Mouse (Mus musculus) adrenal gland, postnatal 14 days (tissue): ENCODE measurements at regions not wholly inside any gene's neighbourhood (a gene's known extent, or its start where the extent isn't known, plus 50 kb on each side); places are given as distances from the start of the nearest gene placed in this dataset.

Experiments used
- DNase-seq: peaks from one replicate; pipeline ENCODE4 v3.0.0; 2021; ENCODE audit warnings: mixed read lengths

- peak; percentile 59 for DNase-seq
Observed at GRCm38 (mm10) chr5:111506821-111507220, 89.7 kb downstream of the Mn1 start.

DNA sequence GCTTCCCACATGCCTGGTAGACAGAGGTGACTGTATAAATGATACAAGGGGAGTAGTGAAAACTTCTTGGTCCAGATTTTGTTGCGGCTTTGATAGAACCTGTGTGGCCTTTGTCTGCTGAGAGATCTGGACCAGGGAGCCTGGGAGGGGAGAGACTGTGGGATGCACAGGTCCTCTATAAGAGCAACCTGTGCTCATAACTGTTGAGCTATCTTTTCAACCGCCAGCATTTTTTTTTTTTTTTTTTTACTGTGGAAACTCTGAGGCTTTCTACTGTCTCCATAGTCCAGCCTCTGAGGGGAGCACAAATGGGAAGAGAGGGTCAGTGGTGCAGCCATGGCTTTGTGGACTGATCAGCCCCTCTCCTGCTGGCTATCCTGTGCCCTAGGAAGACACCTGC is 90.2 kb downstream of the Mn1 start:
- no peak for DNase-seq

DNA sequence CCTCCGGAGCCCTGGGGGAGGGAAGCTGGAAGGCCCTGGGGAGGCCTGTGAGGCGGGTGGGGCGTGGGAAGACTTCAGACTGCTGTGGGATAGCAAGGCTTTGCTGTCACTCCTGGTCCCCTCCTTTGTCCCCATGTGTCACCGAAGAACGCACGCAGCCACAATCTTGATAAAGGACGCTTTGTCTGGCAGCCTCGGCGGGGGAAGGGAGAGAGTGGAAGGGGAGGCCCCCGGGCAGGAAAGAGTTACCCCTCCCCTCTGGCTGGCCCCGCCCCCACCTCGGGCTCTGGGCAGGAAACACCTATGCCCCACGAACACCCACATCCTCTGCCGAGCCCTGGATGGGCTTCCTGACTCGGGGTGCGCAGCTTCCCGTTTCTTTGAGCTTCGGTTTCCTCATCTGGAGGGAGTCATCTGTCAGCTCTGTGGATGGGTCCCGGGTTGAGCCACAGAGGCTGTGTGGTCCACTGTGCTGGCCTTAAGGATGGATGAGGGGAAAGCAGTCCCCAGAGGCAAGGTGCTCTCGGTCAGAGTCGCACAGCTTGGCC is 91.9 kb downstream of the Mn1 start:
- DNase-seq: peak; percentile 80

DNA sequence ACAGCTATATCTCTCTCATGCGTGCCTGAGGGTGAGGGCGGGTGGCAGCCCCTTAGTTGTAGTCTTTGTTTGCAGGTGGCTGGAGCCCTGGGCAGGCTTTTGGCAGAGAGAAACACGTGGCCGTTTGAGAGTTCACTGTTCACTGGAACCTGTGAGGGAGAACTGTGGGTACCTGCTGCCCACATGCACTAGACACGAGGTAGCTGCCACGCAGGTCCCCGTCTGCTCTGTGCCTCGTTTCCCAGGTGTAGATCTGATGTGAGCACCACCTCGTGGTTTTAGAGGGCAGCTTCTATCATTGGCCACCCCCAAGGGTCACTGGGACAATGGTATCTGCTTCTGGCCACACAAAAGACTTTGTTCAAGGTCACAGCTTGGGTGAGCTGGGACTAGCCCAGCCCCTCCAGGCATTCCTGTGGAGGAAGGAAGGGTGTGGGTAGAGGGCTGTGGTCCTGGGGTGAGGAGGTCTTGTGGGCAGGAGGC is 92.5 kb downstream of the Mn1 start:
- peak; percentile 31 for DNase-seq

GRCm38 (mm10) chr5:111510183-111510878 is 93.2 kb downstream of the Mn1 start:
- DNase-seq: no peak

DNA sequence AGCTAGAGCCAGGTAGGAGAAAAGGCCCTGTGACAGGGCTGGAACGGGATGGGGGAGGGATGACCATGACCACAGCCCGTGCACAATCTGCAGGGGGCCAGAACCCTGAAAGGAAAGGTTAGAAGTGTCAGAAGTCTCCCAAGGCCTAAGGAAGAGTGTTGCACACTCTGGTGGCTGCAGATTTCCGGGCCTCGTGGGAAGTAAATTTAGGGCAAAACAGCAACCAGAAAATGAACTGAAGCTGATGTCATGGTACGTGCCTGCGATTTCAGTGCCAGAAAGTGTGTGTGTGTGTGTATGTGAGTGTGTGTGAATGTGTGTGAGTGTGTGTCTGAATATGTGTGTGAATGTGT is 93.7 kb downstream of the Mn1 start:
- DNase-seq: no peak

DNA sequence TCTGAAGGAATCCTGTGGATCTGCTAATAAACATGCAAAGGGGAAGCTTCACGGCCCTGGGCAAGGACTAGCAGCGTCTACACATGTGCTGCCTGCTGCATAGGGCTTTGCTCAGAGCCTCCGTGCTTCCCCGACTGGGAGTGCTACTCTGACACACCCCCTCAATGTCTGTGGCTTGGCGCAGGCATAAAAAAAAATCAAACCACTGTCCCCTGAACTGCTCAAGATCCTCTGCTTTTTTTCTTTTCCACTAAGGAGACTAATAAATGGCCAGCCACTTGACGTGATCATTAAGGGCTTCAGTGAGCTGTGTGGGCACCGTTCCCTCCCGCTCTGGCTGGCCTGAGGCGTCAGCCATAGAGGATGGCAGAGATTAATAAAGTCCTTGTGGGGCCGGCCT is 94.8 kb downstream of the Mn1 start:
- DNase-seq: no peak

DNA sequence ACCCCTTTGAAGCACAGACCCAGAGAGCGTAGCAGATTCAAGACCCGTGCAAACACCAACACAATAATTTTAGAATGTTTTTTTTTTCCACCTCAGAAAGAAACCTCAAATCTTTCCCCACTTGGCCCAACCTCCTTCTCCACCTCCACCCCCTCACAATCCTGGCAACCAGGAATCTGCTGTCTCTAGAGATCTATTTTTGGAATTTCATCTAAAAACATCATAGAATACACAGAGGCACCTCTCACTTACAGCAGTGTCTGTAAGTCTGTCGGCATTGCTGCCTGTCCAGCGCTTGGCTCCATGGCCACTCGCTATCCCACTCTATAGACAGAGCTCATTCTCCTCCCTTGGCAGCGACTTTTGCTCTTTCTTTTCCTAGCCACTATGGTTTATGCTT is 96.8 kb downstream of the Mn1 start:
- no peak for DNase-seq

DNA sequence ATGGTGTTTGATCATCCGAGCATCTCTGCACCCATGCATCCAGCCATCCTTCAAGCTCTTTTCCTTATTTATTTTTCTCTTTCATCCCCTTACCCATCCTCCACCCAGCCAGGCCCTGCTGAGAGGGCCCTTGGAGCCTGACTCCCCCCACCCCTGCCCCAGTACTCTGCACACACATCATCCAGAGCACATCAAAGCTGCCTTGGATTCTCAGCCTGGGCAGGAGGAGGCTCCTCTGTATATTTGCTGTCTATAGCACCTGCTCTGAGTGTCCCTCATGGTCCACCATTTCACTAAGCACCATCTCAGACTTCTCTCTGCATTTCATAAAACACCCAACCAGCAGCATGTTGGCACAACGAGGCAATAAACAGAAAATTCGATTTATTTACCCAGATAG is 101.9 kb downstream of the Mn1 start:
- DNase-seq: no peak

- DNase-seq: no peak
Observed at GRCm38 (mm10) chr5:111519500-111520041, 102.4 kb downstream of the Mn1 start.

GRCm38 (mm10) chr5:111521866-111522265 is 104.7 kb downstream of the Mn1 start:
- DNase-seq: no peak

GRCm38 (mm10) chr5:111522586-111522985 is 105.4 kb downstream of the Mn1 start:
- DNase-seq: no peak

- no peak for DNase-seq
Observed at GRCm38 (mm10) chr5:111527741-111528140, 110.6 kb downstream of the Mn1 start.

DNA sequence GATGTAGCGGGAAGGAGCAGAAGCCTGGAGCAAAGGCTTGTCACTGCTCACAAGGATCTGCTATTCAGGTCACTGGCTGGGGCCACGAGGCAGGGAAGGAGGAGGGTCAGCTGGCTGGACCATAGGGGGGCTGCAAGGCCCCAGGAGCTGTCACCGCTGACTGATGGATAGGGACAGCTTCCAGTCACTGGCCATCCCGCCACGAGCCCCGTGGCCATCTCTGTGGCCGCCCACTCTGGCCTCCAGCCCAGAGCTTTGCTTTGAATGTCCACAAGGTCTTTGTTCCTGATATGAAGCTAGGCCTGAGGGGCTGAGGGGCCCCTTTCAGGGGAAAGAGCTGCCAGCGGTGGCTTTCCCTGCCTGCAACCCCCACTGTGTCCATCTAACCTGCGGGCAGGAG is 111.9 kb downstream of the Mn1 start:
- DNase-seq: peak; percentile 53

- DNase-seq: peak; percentile 28
Observed at GRCm38 (mm10) chr5:111530628-111531524, 113.7 kb downstream of the Mn1 start.

DNA sequence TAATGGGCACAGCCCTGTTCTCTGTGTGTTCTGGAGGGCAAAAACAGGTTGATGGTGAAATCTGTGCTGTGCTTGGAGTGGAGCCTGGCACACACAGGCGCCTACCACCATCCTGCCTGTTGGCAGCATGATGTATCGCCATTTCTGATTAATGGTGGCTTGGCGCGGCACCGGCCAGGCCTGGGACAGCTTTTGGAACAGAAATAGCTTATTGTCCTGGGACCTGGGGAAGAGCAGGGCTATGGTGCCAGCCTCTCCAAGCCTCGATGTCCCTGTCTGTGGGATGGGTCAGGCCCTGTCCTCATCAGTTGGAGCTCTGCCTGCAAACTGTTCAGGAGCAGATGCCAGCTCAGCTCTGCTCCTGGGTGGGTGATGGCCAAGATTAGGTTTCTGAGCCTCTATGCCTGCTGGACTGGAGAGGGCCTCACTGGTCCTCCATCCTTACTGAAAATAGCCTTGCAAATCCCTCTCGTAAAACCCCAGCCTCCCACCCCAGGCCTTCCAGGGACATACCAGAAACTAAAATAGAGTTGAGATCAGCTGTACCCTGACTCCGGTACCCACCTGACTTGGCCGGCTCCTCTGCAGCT is 115.4 kb downstream of the Mn1 start:
- DNase-seq: no peak

- peak; percentile 79 for DNase-seq
Observed at GRCm38 (mm10) chr5:111535978-111536377, 118.8 kb downstream of the Mn1 start.

- no peak for DNase-seq
Observed at GRCm38 (mm10) chr5:111538560-111539450, 121.6 kb downstream of the Mn1 start.

DNA sequence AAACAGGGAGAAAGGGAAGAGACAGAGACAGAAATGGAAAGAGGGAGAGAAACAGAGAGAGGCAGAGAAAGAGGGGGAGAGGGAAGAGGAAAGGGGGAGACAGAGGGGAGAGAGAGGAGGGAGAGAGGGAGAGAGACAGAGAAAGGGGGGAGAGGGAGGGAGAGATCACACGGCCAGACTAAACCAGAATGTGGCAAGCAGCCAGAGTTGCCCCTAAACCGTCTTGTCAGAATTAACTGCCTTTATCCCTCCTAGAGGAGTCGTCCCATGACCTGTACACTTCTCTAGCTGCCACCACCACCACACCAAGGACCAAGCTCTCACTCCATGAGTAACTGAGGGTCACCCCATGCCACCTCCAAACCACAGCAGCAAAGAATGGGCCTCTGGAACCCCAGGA is 123.3 kb downstream of the Mn1 start:
- no peak for DNase-seq

DNA sequence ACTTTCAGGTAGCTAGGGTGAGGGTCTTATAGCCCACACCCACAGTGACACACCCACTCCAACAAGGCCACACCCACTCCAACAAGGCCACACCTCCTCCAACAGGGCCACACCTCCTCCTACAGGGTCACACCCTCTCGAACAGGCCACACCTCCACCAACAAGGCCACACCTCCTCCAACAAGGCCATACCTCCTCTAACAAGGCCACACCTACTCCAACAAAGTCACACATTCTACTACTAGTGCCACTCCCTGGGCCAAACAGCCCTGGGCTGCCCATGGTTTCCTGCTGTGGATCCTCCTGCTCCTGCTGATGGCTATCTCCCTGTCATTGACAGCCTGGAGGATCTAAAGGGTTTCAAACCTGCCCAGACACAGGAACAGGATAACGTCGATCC is 124.9 kb downstream of the Mn1 start:
- DNase-seq: no peak

GRCm38 (mm10) chr5:111543721-111544495 is 126.7 kb downstream of the Mn1 start:
- DNase-seq: no peak
